Mouse (Mus musculus): ENCODE measurements at regions not wholly inside any gene's neighbourhood (a gene's known extent, or its start where the extent isn't known, plus 50 kb on each side); places are given as distances from the start of the nearest gene placed in this dataset.
A peak's percentile ranks its signal among the peaks of the same experiment; 100 is the strongest.

DNA sequence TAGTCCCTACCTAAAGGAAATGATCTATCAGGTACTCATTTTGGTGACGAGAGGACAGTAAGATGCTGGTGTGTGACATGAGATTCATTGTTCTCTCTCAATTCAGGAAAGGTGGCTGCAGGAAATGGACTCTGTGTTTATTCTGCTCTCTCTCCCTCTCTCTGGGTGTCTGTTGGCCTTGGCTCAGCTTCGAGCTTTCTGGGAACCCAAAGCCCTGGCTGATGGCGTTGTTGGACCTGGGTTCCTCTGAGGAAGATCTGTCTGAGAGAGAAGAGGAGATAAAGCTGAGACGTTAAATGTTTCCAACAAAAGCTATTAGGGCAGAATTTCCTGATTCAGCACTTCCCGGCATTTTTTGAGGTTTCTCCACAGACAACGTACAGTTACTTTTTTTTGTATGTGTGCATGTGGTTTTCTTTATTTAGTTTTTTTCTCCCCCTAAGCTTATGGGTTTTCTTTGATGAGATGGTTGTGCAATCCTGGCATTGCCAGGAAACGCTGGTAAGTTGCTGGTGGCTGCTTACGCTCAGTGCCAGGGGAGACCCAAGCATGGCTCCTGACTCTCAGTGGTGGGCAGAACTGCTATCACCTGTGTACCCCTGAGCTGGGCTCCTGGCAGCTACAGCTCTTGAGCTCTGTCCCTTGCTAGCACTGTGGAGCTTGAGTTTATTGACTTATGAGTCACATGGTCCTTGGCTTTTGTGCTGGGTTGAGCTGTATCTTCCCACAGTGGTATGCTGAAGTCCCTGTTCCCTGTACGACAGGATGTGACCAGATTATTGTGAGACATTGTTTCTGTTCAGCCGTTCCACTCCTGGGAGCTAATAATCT lies 249.8 kb downstream of the Gm10260 start:
- DNase-seq (ENCODE audit: low read depth) = no peak
- TF ChIP-seq POLR2A (IDR thresholded peaks at IDR 0.05; ENCODE audit: borderline replicate concordance, extremely low read depth, insufficient read depth, insufficient read length, poor library complexity, severe bottlenecking) (no peak), CTCF (IDR thresholded peaks at IDR 0.05; ENCODE audit: borderline replicate concordance, extremely low read depth, insufficient read depth, insufficient read length) (no peak)

GRCm38 (mm10) chr13:97504949-97505348 lies 255.5 kb downstream of the Gm10260 start:
- no peak for DNase-seq (ENCODE audit: low read depth)
- no peak for TF ChIP-seq CTCF (IDR thresholded peaks at IDR 0.05; ENCODE audit: borderline replicate concordance, extremely low read depth, insufficient read depth, insufficient read length)
- TF ChIP-seq POLR2A (IDR thresholded peaks at IDR 0.05; ENCODE audit: borderline replicate concordance, extremely low read depth, insufficient read depth, insufficient read length, poor library complexity, severe bottlenecking) = no peak

GRCm38 (mm10) chr13:97503955-97504739 lies 256.3 kb downstream of the Gm10260 start:
- DNase-seq (ENCODE audit: low read depth) = no peak
- no peak for TF ChIP-seq CTCF (IDR thresholded peaks at IDR 0.05; ENCODE audit: borderline replicate concordance, extremely low read depth, insufficient read depth, insufficient read length)
- no peak for TF ChIP-seq POLR2A (IDR thresholded peaks at IDR 0.05; ENCODE audit: borderline replicate concordance, extremely low read depth, insufficient read depth, insufficient read length, poor library complexity, severe bottlenecking)

- DNase-seq (ENCODE audit: low read depth) = no peak
- TF ChIP-seq POLR2A (IDR thresholded peaks at IDR 0.05; ENCODE audit: borderline replicate concordance, extremely low read depth, insufficient read depth, insufficient read length, poor library complexity, severe bottlenecking) (no peak), CTCF (IDR thresholded peaks at IDR 0.05; ENCODE audit: borderline replicate concordance, extremely low read depth, insufficient read depth, insufficient read length) (no peak)
Observed at GRCm38 (mm10) chr13:97503391-97503790, 257.0 kb downstream of the Gm10260 start.

GRCm38 (mm10) chr13:97500155-97500554 lies 259.2 kb downstream of the Enc1 start:
- TF ChIP-seq POLR2A (IDR thresholded peaks at IDR 0.05; ENCODE audit: borderline replicate concordance, extremely low read depth, insufficient read depth, insufficient read length, poor library complexity, severe bottlenecking) = no peak
- no peak for TF ChIP-seq CTCF (IDR thresholded peaks at IDR 0.05; ENCODE audit: borderline replicate concordance, extremely low read depth, insufficient read depth, insufficient read length)
- peak; percentile 71 for DNase-seq (ENCODE audit: low read depth)

GRCm38 (mm10) chr13:97498981-97499380 lies 258.1 kb downstream of the Enc1 start:
- TF ChIP-seq POLR2A (IDR thresholded peaks at IDR 0.05; ENCODE audit: borderline replicate concordance, extremely low read depth, insufficient read depth, insufficient read length, poor library complexity, severe bottlenecking) = no peak
- no peak for TF ChIP-seq CTCF (IDR thresholded peaks at IDR 0.05; ENCODE audit: borderline replicate concordance, extremely low read depth, insufficient read depth, insufficient read length)
- DNase-seq (ENCODE audit: low read depth) = no peak

DNA sequence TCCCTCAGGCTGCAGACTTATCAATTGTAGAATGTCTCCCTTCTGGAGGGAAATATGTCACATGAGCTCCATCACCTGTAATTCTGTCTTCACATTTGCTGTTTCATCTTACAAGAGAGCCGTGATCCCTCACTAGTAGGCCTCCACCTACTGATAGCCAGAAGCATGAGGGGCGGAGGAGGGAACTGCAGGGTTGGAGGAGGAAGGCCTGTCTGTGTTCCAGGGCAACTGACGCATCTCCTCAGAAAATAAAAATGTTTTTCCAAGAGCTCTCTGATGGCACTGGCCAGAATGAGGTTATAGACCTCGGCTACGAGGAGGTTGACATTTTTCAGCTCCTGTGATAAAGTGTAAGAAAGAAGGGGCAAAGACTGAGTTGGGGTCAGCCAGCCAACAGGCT lies 257.0 kb downstream of the Enc1 start:
- no peak for TF ChIP-seq CTCF (IDR thresholded peaks at IDR 0.05; ENCODE audit: borderline replicate concordance, extremely low read depth, insufficient read depth, insufficient read length)
- TF ChIP-seq POLR2A (IDR thresholded peaks at IDR 0.05; ENCODE audit: borderline replicate concordance, extremely low read depth, insufficient read depth, insufficient read length, poor library complexity, severe bottlenecking) = no peak
- DNase-seq (ENCODE audit: low read depth) = no peak

DNA sequence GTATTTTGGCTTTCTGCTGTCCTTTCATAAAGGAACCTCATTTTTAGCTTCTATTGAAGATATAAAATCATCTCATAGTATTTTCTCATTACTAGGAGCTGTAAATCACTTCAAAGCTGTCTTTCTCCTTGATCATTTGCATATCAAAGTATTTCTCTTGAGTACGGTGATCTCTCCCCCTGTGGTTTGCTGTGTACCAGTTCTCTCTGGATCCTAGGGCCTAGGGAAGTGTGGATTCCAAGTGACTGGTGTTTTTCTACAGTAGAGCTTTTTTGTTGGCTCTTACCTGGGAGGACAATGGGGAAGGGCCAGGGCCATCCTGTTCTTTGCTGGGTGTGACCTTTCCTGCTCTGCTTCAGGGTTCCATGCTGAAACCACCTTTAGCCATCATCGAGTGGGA lies 253.9 kb downstream of the Enc1 start:
- TF ChIP-seq POLR2A (IDR thresholded peaks at IDR 0.05; ENCODE audit: borderline replicate concordance, extremely low read depth, insufficient read depth, insufficient read length, poor library complexity, severe bottlenecking) = no peak
- TF ChIP-seq CTCF (IDR thresholded peaks at IDR 0.05; ENCODE audit: borderline replicate concordance, extremely low read depth, insufficient read depth, insufficient read length) = no peak
- no peak for DNase-seq (ENCODE audit: low read depth)

- no peak for TF ChIP-seq CTCF (IDR thresholded peaks at IDR 0.05; ENCODE audit: borderline replicate concordance, extremely low read depth, insufficient read depth, insufficient read length)
- TF ChIP-seq POLR2A (IDR thresholded peaks at IDR 0.05; ENCODE audit: borderline replicate concordance, extremely low read depth, insufficient read depth, insufficient read length, poor library complexity, severe bottlenecking) = no peak
- no peak for DNase-seq (ENCODE audit: low read depth)
Observed at GRCm38 (mm10) chr13:97493836-97494235, 252.9 kb downstream of the Enc1 start.

GRCm38 (mm10) chr13:97492958-97493735 lies 252.2 kb downstream of the Enc1 start:
- peak; percentile 51 for DNase-seq (ENCODE audit: low read depth)
- TF ChIP-seq CTCF (IDR thresholded peaks at IDR 0.05; ENCODE audit: borderline replicate concordance, extremely low read depth, insufficient read depth, insufficient read length) (no peak), POLR2A (IDR thresholded peaks at IDR 0.05; ENCODE audit: borderline replicate concordance, extremely low read depth, insufficient read depth, insufficient read length, poor library complexity, severe bottlenecking) (no peak)
